Mouse (Mus musculus): Measurements from ENCODE around the gene Dennd1a. TPM values are rescaled to one million over a fixed set of nuclear protein-coding genes. Genes with fewer than 3 reads are reported as not detected.

Dennd1a gene
- polyA plus RNA-seq, 1 experiment from 2014 or later: 30.3 TPM

GRCm38 (mm10) chr2:37802610-37803212 lies 484.5 kb downstream of the Dennd1a start:
- H3K27me3 ChIP-seq: no peaks in the 10 kb centered on the region
- CTCF ChIA-PET: interaction anchor here (0.7 to 8.0 kb wide), 9 partner anchors 10 to 415 kb away, joined by 3 to 75 read pairs (median 4); no protein-coding TSS in a partner anchor
- peak; percentile 60 for ATAC-seq
- in situ Hi-C loops (cut with MboI; ENCODE audit: low pct_unique_long_range_greater_than_20kb): no loop called here
- no peak for TF ChIP-seq CTCF (IDR thresholded peaks at IDR 0.05)
- DNase-seq (ENCODE audit: low read depth, low spot score): no peak
- POLR2A ChIA-PET: interaction anchor here (1.1 kb wide), 1 partner anchor 28 kb away, joined by 3 read pairs; no protein-coding TSS in a partner anchor

DNA sequence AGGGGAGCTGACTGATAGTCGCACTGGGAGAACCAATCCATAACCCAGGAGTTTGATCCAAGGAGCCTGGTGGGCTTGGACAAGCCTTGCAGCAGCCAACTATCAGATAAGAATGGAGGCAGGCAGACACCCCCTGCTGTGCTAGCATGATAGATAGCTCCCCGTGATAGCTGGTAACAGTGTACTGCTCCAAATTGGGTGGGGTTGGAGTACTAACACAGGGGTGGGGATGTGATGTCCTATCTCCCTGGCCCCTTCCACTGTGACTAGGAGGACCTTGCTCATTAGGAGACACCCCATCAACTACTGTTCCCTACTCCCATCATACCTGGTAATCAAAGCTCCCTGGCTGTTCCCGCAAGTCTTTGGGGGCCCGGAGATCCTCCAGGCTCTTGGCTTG lies 485.5 kb downstream of the Dennd1a start:
- in situ Hi-C loops (cut with MboI; ENCODE audit: low pct_unique_long_range_greater_than_20kb): no loop called here
- ChIA-PET CTCF (interaction anchor here (1.3 to 8.0 kb wide), 4 partner anchors 9 to 29 kb away, joined by 3 to 75 read pairs (median 8); no protein-coding TSS in a partner anchor), POLR2A (no interaction called here)
- TF ChIP-seq CTCF (IDR thresholded peaks at IDR 0.05): no peak
- DNase-seq (ENCODE audit: low read depth, low spot score) (no peak), ATAC-seq (no peak)
- no peaks in the 10 kb centered on the region for H3K27me3 ChIP-seq

DNA sequence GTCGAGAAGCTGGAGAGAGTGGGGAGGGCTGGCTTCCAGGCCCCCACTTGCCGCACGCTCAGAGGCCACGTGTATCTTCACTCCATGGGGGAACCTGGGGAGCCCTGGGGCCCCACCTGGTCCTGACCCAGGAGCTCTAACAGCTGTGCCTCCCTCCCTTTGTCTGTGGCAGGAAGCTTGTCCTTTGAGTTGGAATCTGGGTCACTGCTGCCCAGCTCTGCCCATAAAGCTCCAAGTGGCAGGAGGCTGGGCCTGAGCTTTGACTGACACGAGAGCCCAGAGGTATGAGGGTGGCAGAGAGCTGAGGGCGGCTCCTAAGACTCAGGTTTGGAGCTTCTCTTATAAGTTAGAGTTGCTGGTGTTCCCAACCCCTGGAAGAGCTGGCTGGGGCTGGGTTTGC lies 488.1 kb downstream of the Dennd1a start:
- CTCF ChIA-PET: interaction anchor here (1.1 to 3.3 kb wide), 2 partner anchors 25 to 27 kb away, joined by 3 to 12 read pairs; no protein-coding TSS in a partner anchor
- ATAC-seq (no peak), DNase-seq (ENCODE audit: low read depth, low spot score) (no peak)
- in situ Hi-C loops (cut with MboI; ENCODE audit: low pct_unique_long_range_greater_than_20kb): no loop called here
- no peak for TF ChIP-seq CTCF (IDR thresholded peaks at IDR 0.05)
- POLR2A ChIA-PET: interaction anchor here (0.8 kb wide), 1 partner anchor 10 kb away, joined by 3 read pairs; no protein-coding TSS in a partner anchor
- no peaks in the 10 kb centered on the region for H3K27me3 ChIP-seq

DNA sequence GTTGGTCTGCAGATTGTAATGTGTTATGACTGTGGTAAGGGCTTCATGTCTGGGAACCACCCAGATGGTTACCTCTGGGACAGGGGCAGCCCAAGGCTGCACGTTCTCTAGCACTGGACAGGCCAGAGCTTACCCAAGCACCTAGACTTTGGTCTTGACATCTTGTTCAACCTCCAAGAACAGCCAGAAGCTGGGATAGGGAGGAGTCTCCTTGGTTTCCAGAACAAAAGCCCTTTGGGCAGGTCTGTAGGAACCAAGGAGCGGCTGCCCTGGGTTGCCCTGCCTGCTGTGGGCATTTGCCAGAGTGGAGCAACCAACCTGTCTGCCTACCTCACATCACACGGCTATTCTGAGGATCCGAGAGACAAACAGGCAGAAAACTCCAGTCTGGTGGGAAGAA lies 490.1 kb downstream of the Dennd1a start:
- CTCF ChIA-PET: interaction anchor here (3.3 kb wide), 1 partner anchor 25 kb away, joined by 12 read pairs; no protein-coding TSS in a partner anchor

DNA sequence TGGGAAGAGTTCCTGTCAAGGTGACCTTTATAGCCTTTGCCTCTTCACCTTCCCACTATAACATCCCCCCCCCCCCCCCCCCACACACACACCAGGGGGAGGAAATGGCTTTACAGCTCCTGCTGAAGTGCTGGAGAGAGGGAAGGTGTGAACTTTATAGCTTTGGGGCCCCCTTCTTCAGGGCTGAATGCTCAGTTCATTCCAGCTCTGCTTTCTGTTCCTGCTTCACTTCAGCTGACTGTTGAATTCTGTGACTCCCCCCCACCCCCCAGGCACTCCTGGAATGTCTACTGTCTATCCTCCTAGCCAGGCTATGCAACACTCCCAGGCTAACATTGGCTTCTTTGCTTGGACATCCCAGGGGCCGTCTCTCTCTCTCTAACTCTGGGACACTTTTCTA lies 491.2 kb downstream of the Dennd1a start:
- in situ Hi-C loops (cut with MboI; ENCODE audit: low pct_unique_long_range_greater_than_20kb): no loop called here
- ChIA-PET CTCF (no interaction called here), POLR2A (interaction anchor here (0.6 kb wide), 1 partner anchor 133 kb away, joined by 4 read pairs; no protein-coding TSS in a partner anchor)
- ATAC-seq (peak; percentile 29), DNase-seq (ENCODE audit: low read depth, low spot score) (no peak)
- H3K27me3 ChIP-seq: no peaks in the 10 kb centered on the region
- TF ChIP-seq CTCF (IDR thresholded peaks at IDR 0.05): no peak

More for the DNA sequence above, 490.1 kb downstream of the Dennd1a start:
- in situ Hi-C loops (cut with MboI; ENCODE audit: low pct_unique_long_range_greater_than_20kb): no loop called here
- no peaks in the 10 kb centered on the region for H3K27me3 ChIP-seq
- no peak for TF ChIP-seq CTCF (IDR thresholded peaks at IDR 0.05)
- ATAC-seq (no peak), DNase-seq (ENCODE audit: low read depth, low spot score) (no peak)
- POLR2A ChIA-PET: no interaction called here

GRCm38 (mm10) chr2:37791340-37791739 lies 495.9 kb downstream of the Dennd1a start:
- no peak for ATAC-seq
- DNase-seq (ENCODE audit: low read depth, low spot score): no peak
- in situ Hi-C loops (cut with MboI; ENCODE audit: low pct_unique_long_range_greater_than_20kb): no loop called here
- H3K27me3 ChIP-seq: no peaks in the 10 kb centered on the region
- ChIA-PET POLR2A (no interaction called here), CTCF (interaction anchor here (1.7 kb wide), 1 partner anchor 17 kb away, joined by 6 read pairs; no protein-coding TSS in a partner anchor)
- no peak for TF ChIP-seq CTCF (IDR thresholded peaks at IDR 0.05)

DNA sequence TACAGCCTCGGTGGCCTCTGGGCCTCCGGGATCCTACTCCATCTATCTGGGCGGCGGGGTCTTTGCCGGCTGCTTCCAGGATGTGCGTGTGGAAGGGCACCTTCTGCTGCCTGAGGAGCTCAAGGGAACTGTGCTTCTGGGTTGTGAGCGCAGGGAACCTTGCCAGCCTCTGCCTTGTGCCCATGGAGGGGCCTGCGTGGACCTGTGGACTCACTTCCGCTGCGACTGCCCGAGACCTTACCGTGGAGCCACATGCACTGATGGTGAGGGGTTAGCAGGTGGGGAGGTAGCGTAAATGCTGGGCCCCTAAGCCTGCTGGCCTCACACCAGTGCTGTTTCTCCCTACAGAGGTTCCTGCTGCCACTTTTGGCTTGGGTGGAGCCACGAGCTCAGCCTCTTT lies 496.5 kb downstream of the Dennd1a start:
- H3K27me3 ChIP-seq: no peaks in the 10 kb centered on the region
- ChIA-PET POLR2A (interaction anchor here (0.5 to 0.6 kb wide), 2 partner anchors 108 to 287 kb away, joined by 3 to 6 read pairs; no protein-coding TSS in a partner anchor), CTCF (interaction anchor here (1.7 kb wide), 2 partner anchors 16 to 18 kb away, joined by 5 to 6 read pairs; no protein-coding TSS in a partner anchor)
- no peak for TF ChIP-seq CTCF (IDR thresholded peaks at IDR 0.05)
- ATAC-seq (no peak), DNase-seq (ENCODE audit: low read depth, low spot score) (no peak)
- in situ Hi-C loops (cut with MboI; ENCODE audit: low pct_unique_long_range_greater_than_20kb): no loop called here

GRCm38 (mm10) chr2:37789995-37790394 lies 497.2 kb downstream of the Dennd1a start:
- H3K27me3 ChIP-seq: no peaks in the 10 kb centered on the region
- no peak for DNase-seq (ENCODE audit: low read depth, low spot score)
- ChIA-PET CTCF (interaction anchor here (1.7 kb wide), 1 partner anchor 18 kb away, joined by 5 read pairs; no protein-coding TSS in a partner anchor), POLR2A (interaction anchor here (0.5 to 0.6 kb wide), 2 partner anchors 109 to 288 kb away, joined by 3 to 6 read pairs; no protein-coding TSS in a partner anchor)
- no peak for TF ChIP-seq CTCF (IDR thresholded peaks at IDR 0.05)
- no peak for ATAC-seq
- in situ Hi-C loops (cut with MboI; ENCODE audit: low pct_unique_long_range_greater_than_20kb): no loop called here

GRCm38 (mm10) chr2:37789029-37789428 lies 498.2 kb downstream of the Dennd1a start:
- DNase-seq (ENCODE audit: low read depth, low spot score) (no peak), ATAC-seq (no peak)
- in situ Hi-C loops (cut with MboI; ENCODE audit: low pct_unique_long_range_greater_than_20kb): no loop called here
- POLR2A ChIA-PET: interaction anchor here (0.6 kb wide), 1 partner anchor 10 kb away, joined by 3 read pairs; no protein-coding TSS in a partner anchor
- H3K27me3 ChIP-seq: no peaks in the 10 kb centered on the region
- CTCF ChIA-PET: interaction anchor here (1.4 to 2.2 kb wide), 3 partner anchors 14 to 17 kb away, joined by 4 to 6 read pairs (median 5); no protein-coding TSS in a partner anchor
- TF ChIP-seq CTCF (IDR thresholded peaks at IDR 0.05): no peak

DNA sequence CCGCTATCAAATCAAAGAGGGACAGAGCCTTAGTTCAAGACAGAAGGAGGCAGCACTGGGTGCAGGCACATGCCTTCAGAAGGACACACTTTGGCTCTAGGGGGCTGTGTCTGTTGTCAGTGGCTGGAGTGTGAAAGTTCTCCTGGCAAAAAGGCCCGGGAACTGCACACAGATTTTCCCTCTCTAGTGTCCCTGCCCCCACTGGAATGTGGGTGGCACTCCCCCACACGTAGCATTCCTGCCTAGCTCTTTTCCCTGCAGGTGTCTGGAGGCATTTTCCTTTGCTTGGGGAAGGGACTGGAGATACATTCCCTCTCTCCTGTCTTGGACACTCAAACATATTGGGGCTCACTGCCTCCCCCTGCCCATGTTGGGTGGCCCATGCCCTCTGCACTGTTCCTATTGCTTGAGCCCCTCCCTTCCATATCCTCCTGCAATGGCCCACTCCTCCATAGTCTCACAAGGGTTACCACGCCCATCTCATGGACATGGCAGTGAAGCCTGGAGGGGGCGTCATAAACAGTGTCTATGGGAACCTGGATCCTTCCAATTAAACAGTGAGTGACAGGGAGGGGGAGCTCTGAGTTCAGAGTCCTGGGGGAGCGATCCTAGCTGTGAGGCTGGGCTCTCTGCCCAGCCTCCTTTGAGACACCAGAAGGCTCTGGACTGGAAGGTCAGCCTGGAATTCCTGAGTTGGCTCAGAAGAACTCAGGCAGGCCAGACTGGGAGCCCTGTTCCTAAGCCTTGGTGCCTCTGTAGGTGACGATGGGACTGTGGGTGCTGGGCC lies 498.8 kb downstream of the Dennd1a start:
- in situ Hi-C loops (cut with MboI; ENCODE audit: low pct_unique_long_range_greater_than_20kb): no loop called here
- no peak for TF ChIP-seq CTCF (IDR thresholded peaks at IDR 0.05)
- ATAC-seq: peak; percentile 13
- CTCF ChIA-PET: interaction anchor here (0.8 to 2.2 kb wide), 4 partner anchors 10 to 27 kb away, joined by 3 to 6 read pairs (median 5); no protein-coding TSS in a partner anchor
- no peaks in the 10 kb centered on the region for H3K27me3 ChIP-seq
- DNase-seq (ENCODE audit: low read depth, low spot score): no peak
- POLR2A ChIA-PET: interaction anchor here (0.6 kb wide), 1 partner anchor 11 kb away, joined by 3 read pairs; no protein-coding TSS in a partner anchor

All from Patski (cell line).